Mouse (Mus musculus): Measurements from ENCODE around the gene Ppp2r3a.

Ppp2r3a gene

DNA sequence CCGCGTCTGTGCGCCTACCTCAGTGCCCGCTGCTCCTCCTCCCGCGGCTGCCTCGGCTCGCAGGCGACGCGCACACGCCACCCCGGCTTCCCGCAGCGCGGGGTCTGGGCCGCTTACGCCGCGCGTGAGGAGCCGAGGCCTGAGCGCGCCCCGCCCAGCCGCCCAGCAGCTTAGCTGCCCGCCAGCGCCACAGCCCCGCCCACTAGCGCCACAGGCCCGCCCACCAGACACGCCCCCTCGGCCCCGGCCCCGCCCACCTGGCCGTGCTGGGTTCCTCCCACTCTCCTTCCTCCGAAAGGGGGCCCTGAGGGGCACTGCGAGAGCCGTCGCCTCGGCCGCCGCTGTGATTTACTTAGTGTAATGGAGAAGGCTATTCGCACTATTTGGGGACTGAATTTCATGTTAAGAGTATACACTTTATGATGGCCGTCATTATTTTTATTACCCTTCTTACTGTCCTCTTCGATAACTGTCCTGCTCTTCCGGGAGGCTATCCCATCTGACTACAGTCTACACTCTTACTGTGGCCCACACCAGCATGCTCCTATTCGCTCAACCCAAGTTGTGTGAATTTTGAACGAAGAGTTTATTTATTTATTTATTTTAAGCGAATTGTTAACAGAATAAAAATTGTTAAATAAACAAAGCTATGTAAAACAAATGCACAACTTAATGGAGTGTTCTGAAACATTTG lies at the start of gene Ppp2r3a:
TSS of gene Ppp2r3a (minus strand) at position 152 of the 694 bp plus-strand sequence.
- peak; percentile 90 for ATAC-seq (ENCODE audit: insufficient number of reproducible peaks, low FRiP score, low TSS enrichment)

DNA sequence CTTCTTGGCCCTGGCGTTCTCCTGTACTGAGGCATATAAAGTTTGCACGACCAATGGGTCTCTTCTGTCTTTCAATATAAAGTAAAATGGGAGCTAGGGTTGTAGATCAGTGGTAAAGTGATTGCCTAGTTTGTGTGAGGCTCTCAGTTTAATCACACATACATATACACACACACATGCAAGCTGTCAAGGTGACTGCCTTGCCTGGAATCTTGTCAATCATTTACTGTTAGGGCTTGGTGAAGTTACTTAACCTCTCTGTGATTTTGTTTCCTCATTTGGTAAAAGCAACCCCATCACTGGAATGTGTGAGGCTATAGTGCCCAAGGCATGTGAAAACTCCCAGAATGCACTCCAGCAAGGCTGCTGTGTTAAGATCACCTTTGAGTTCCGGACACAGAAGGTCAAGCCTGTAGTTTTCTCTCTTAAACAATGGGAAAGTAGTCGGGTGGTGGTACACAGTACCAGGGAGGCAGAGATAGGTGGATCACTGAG lies 48.9 kb upstream of the Ppp2r3a start:
- no peak for ATAC-seq (ENCODE audit: insufficient number of reproducible peaks, low FRiP score, low TSS enrichment)

DNA sequence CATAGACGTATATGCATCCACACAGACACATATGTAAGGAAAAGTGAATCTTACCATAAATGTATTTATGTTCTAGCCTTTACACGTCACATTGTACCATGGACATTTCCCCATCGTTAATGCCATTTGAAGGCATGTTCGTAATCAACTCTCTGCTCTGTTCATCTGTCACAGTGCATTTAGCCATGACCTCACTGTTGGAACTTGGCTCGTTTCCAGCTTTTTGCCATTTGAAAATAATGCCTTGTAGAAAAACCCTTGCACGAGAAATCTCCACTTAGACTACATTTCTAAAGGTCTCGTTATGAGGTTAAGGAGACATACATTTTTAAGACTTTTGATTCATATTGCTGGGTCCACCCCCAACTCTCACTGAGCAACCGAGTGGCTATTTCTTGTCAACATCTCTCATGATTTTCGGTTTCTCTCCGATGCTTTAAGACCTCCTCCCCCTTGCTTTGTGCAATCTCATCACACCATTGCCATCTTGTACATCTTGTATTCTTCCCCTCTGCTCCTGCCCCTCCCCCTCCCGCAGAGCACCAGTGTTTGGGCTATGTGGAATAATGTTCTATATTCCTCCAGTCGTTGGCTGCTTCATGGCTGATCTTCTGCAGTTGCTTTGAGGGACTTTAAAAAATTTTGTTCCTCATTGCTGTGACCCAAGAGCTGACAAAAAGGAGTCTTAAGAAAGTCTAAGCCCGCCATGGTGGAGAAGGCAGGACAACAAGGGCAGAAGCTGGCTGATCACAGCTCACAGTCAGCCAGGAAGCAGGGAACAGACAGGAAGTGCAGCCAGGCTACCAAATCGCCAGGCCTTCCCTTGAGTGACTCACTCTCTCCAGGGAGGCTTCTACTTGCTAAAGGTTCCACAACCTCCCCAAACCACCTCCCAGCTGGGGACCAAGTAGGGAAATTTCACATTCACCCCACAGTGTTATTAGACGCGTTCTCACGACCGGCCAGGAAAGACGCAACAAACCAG lies 40.4 kb upstream of the Ppp2r3a start:
- no peak for ATAC-seq (ENCODE audit: insufficient number of reproducible peaks, low FRiP score, low TSS enrichment)

DNA sequence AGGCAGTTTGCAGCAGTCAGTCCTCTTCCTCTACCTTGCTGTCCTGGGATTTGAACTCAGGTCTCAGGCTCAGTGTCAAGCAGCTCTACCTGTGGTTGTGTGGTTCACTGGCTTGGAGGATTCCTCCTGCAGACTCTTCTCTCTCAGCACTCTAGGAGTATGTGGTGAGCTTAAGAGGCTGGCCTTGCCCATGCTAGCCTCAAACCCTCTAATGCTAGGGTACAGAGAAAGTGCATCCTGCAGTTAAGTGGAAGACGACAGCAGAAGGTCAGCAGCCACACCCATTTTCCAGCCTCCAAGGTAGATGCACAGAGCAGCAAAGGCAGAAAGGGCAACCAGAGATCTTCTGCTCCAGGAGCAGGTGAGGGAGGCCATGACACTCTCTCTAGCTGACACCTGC lies 39.3 kb upstream of the Ppp2r3a start:
- no peak for ATAC-seq (ENCODE audit: insufficient number of reproducible peaks, low FRiP score, low TSS enrichment)

DNA sequence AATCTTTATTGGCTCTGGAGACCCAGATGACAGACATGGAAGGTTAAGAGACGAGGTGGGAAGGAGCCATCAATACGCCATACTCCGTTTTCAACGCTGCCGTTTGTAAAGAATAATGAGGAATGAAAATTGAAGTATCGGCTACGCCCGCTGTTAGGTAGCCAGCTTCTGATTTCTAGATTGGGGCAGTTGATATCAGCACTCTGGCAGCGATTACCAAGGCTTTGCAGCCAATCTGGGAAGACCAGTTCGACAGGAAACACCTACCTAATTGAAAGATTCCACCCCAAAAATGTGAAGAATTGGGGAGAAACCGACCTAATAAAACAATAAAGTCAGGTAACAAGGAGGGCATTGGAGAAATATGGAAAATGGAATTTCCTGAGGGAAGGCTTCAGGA lies 38.2 kb upstream of the Ppp2r3a start:
- ATAC-seq (ENCODE audit: insufficient number of reproducible peaks, low FRiP score, low TSS enrichment): no peak

DNA sequence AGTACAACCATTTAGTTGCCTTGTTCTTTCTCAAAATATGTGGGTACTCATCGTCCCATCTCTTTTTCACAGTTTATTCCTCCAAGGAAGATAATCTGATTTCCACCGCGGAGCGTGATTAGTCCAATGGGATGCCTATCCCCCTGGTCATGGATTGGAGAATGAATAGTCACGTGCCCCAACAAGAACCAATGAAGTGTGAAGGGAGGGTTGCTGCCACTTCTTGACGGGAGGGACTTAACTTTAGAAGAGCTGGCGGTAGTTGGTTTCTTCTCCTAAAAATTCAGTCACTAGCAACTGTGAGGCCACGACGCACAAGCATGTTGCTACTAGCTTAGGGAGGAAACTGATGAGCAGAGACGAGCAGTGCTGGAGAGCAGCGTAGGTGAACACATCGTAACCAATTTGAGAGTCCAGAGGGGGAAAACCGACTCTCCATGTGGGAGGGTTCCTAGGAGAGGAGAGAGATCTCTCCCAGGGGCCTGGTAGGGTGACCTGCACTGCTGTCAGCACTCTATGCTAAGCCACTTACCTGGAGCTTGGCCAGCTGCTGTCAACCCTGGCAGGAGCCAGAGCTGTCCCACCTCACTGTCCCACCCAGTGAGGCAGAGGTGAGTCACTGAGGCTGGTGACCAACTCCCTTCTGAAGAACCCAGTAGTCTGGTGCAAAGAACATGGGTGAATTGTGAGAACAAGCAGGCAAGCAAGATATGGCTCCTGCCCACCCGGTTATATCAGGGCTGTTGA lies 37.5 kb upstream of the Ppp2r3a start:
- no peak for ATAC-seq (ENCODE audit: insufficient number of reproducible peaks, low FRiP score, low TSS enrichment)

DNA sequence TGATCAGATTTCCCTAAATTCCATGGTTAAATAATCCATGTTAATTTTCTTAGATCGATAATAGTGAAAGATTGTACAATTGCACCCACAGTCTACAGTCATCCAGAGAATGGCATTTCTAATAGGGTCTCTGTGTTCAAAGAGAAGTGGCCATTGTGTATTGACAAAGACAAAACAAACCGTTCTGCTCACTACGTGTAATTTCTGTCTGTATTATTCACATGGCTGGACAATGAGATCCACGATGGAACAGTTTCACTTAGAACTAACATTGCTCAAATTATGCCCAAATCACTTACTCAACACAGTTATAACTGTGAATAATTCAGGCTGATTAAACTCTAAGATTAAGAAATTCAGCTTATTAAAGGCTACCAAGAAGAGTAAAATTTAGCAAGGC lies 35.2 kb upstream of the Ppp2r3a start:
- no peak for ATAC-seq (ENCODE audit: insufficient number of reproducible peaks, low FRiP score, low TSS enrichment)

DNA sequence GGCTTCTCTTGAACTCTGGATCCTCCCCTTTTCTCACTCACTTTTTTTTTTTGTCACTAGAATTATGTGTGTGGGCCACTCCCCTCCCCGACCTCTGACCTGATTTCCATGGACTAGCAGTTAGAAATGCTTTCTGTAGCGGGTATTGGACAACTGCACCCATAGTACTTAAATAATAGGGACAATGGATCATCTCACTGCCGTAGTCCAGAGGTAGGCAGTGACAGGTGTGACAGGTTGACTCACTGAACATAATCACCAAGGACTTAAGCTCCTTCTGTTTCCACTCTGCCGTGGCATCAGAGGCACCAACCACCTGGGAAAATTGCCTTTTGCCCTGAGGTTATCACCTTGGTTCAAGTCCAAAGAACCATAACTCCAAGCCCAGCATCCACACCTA lies 32.5 kb upstream of the Ppp2r3a start:
- no peak for ATAC-seq (ENCODE audit: insufficient number of reproducible peaks, low FRiP score, low TSS enrichment)

DNA sequence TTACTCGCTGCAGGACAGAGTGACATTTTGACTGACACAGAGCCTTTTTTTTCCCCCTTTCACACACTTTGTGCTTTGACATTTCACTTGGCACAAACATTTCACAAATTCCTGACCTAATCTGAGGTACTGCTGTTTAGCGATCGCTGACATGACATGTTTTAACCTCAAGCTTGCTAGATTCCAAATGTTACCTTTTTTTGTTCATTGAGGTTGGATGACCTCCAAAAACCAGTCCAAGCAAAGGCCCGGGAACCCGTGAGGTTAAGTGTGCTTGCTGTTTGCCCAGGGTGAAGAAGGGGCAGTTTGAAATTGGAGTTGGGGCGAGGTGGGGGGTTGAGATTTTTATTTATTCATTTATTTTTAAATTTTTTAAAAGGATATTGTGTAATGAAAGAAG lies 31.1 kb upstream of the Ppp2r3a start:
- ATAC-seq (ENCODE audit: insufficient number of reproducible peaks, low FRiP score, low TSS enrichment): no peak

DNA sequence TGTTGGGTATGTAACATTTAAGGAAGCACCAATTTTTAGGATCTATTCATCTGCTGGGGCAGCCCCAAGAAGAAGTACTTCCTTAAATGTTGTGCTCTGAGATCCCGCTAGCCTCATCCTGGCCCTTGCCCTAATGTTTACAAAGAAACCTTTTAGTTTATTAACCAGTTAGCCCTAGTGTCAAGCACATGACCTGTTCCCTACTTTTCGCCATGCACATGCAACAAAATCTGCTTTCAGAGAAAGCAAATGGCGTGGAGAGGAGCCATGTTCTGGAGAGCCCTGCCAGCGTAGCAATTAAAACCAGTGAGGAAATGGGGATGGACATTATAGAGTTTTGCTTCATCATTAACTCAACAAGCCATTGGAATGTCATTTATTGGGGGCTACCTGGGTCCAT lies 30.3 kb upstream of the Ppp2r3a start:
- no peak for ATAC-seq (ENCODE audit: insufficient number of reproducible peaks, low FRiP score, low TSS enrichment)

DNA sequence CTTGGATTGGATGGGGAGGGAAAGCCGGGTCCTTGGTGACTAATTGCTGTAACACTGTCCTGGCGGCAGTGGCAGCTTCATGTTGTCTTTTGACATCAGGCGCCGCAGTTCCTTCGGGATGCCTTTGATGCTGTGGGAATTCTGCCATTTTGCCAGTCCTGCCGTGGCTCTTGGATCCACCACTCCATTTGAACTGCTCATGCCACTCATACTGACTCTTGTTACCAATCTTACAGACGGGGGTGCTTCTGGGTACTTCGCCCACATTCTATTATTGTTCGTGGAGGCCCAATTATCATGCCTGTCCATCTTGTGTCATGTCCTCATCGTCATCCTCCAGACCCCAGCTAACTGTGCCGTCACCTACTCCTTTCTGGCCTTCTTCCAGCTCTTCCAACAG lies 29.7 kb upstream of the Ppp2r3a start:
- no peak for ATAC-seq (ENCODE audit: insufficient number of reproducible peaks, low FRiP score, low TSS enrichment)

DNA sequence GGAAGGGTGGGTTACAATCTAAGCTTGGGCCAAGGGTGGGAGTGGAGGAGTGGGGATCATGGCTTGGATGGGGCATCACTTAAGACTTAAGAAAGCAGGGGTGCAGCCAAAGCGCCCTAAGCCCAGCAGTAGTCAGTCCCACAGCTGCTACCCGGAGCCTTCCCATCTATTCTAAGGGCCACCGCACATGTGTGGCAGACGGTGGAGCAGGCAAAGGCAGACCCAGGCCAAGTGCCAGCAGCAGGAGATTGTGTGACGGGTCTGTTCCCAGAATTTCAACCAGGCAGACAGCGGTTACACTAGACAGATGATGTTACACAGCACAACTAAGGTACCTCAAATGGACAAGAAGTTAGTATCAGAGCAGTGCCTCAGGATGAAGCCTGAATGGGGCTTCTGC lies 29.3 kb upstream of the Ppp2r3a start:
- no peak for ATAC-seq (ENCODE audit: insufficient number of reproducible peaks, low FRiP score, low TSS enrichment)

DNA sequence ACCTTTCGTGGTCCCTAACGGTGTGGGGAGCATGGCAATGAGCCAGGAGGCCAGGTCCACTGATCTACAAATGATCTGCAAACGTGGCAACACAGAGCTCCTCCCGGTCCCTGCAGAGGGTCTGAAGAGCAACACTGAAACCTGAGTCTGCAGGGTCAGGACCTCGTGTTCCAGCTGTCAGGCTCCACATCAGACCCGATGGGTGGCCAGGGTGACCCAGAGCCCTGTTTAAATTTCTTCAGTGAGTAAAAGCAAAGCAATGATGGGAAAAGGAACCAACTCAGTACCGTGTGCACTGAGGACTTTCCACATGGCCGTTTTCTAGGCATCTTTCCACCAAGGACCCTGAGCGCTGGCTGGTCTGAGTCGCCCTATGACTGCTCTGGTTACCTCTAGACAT lies 28.6 kb upstream of the Ppp2r3a start:
- ATAC-seq (ENCODE audit: insufficient number of reproducible peaks, low FRiP score, low TSS enrichment): no peak

DNA sequence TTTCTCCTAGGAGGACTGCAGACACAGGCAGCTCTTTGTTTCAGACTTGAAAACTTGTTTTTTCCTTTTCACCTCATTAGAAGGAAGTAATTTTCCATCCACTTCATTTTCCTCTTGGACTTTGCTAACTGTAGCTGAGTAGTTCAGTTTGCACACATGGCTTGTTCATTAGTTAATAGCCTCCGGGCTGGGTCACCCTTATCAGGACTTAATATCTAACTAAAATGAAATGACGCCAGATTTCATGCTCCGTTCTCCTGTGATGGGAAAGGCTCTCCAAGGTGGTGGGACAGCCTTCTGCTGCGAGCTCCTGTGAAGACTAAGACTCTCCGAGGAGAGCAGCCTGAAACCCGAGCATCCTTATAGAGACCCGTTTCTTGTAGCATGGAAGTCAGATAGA lies 21.1 kb upstream of the Ppp2r3a start:
- ATAC-seq (ENCODE audit: insufficient number of reproducible peaks, low FRiP score, low TSS enrichment): no peak

DNA sequence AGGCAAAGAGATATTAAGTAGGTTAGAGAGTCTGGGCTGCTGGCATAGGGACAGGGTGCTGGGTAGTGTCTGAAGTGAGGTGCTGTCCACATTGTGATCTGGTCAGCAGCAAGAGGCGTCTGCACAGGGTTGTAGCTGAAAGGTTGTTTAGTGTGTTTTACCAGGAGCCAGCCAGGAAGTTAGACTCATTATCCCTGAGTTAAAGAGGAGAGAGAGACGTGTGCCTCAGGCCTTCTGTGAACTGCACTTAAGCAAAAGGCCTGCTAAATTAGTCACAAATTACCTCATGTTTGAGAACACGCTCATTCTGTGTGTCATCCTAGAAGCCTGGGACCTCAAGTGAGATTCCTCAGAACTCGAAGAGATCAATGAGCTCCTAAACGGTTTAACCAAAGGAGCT lies 18.4 kb upstream of the Ppp2r3a start:
- no peak for ATAC-seq (ENCODE audit: insufficient number of reproducible peaks, low FRiP score, low TSS enrichment)

DNA sequence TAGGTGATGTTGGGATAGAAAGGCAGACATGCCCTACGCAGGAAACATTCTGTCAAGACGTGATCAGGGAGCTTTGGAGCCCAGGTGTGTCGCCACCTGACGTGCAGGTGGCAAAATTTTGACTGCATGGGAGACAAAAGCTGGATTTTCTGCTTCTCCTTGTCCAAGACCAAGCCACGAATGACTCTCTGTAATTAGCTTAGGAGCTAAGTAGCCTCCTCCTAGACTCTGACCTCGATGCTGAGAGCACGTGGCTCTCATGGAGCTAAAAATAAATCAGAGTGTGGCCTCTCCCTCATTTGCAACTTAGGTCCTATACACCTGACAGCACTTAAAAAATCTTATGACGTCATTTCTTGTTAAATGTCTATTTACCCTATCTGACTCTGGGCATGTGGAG lies 14.4 kb upstream of the Ppp2r3a start:
- no peak for ATAC-seq (ENCODE audit: insufficient number of reproducible peaks, low FRiP score, low TSS enrichment)

DNA sequence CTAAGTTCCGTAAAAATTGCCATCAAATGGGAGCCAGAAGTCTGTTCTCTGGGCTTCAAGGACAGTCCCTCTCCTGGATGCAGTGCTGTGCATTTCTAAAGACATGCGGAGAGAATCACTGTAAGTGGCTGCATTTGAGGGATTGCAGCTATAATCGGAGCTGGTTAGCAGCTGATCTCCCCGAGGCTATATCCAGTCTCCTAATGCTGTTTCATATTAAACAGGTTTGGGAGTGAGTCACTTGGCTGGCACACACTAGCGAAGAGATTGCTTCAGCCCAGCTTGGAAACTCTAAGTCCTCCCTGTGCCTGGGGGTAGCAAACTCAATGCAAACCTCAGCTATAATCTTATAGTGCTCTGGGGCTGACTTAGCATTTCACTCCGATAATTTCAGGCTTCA lies 14.0 kb upstream of the Ppp2r3a start:
- ATAC-seq (ENCODE audit: insufficient number of reproducible peaks, low FRiP score, low TSS enrichment): no peak

DNA sequence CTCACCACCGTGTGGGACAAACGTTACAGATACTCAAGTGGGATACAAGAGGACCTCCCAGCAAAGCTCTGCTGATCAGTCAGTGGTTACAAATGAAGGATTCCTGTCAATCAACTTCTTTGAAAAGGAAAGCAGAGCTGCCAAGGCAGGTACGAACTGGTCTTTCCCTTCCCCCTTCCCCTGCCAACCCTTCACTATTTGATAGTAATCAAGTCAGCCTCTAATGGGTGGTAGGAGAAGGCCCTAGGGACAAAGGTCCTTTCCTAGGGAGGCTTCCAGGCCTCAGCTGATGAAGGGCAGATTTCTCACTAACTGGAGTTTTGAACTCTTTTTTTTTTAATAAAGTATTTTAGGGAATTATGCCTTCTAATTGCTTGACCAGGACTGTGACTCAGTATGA lies 11.2 kb upstream of the Ppp2r3a start:
- no peak for ATAC-seq (ENCODE audit: insufficient number of reproducible peaks, low FRiP score, low TSS enrichment)

DNA sequence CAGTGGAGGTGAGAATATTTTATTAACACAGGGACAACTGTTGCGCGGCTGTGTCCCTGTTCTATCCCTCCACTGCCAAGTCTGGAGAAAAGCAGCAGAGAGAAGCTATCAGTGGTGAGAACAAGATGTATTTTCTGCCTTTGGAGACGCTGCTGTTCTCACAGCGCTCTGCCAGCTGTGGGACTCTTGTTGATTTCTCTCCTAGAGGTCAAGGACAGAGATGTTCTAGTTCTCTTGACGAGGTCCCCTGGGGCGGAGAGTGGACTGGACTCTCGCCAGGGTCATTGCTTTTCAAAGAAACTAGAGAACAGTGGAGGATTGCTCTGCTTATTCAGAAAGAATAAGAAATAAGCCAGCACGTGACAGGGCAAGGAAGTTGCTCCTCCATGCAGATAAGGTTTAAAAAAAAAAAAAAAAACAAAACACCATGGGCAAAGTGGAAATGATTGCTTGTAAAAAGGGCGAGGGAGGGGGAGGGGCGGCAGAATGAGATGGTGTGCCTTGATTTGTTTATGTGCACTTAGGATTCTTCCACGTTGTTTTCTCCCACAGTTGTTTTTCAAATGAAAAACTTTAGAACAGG lies 10.5 kb upstream of the Ppp2r3a start:
- ATAC-seq (ENCODE audit: insufficient number of reproducible peaks, low FRiP score, low TSS enrichment): no peak

DNA sequence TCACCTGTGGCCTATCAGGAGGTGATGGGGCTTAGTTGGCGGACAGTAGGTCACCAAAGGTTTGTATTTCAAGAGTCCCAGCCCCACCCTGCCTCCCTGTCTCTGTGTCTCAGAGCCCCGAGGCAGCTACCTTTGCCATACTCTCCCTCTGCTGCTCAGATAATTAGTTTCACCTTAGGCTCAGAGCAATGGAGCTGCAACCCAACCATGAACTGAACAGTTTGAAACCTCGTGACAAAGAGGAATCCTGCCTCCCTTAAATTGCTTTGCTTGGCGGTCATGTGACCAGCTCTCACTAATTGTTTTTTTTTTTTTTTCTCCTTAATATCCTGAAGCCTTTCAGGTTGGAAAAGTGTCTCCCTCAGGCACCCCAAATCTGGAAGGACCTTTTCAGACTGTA lies 9.8 kb upstream of the Ppp2r3a start:
- ATAC-seq (ENCODE audit: insufficient number of reproducible peaks, low FRiP score, low TSS enrichment): no peak

DNA sequence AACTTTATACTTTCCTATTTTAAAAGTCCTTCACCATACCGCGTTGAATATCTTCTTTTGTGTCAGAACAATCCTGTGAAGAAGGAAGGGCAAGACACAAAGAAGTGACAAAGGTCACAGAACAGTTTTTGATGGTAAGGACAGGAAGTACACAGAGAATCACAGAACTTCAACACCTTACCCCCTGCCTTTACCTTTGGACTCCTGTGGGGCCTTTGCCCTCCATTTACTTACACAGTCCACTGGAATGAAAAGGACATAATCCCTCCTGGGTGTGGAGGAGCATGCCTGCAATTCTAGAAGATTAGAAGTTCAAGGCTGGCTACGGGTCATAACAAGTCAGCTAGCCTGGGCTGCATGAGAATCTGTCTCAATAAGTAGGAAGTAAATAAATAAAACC lies 1.5 kb upstream of the Ppp2r3a start:
- no peak for ATAC-seq (ENCODE audit: insufficient number of reproducible peaks, low FRiP score, low TSS enrichment)

Data from cerebellum, adult (tissue).